Mouse (Mus musculus) neural tube, embryonic 15.5 days (tissue): Measurements from ENCODE around the gene Map7d1. TPM values are rescaled to one million over a fixed set of nuclear protein-coding genes. Genes with fewer than 3 reads are reported as not detected.

Experiments
- ATAC-seq: fragments of 200-750 bp; cut with Nextera tagmentation; 2 replicates; pipeline ENCODE4 v1.8.0; 2017; ENCODE audit warnings: mild to moderate bottlenecking, moderate TSS enrichment, moderate library complexity; ENCODE audit not compliant: low FRiP score
- H3K27ac ChIP-seq: fragments of 300-500 bp; sonication (generic); replicated peaks from 2 replicates; pipeline ENCODE4 v1.5.1; 2015; ENCODE audit warnings: mild to moderate bottlenecking, inconsistent platforms
- H3K27me3 ChIP-seq: fragments of 300-500 bp; sonication (generic); replicated peaks from 2 replicates; pipeline ENCODE4 v1.6.1; 2015; ENCODE audit warnings: inconsistent platforms
- H3K36me3 ChIP-seq: fragments of 300-500 bp; sonication (generic); 2 replicates; pipeline ENCODE4 v1.6.1; 2015; ENCODE audit warnings: inconsistent platforms
- H3K4me1 ChIP-seq: fragments of 300-500 bp; sonication (generic); 2 replicates; pipeline ENCODE4 v1.6.1; 2015; ENCODE audit warnings: inconsistent platforms
- H3K4me2 ChIP-seq: fragments of 300-500 bp; sonication (generic); 2 replicates; pipeline ENCODE4 v1.6.1; 2015; ENCODE audit warnings: inconsistent platforms, mild to moderate bottlenecking, moderate library complexity
- H3K4me3 ChIP-seq: fragments of 300-500 bp; sonication (generic); replicated peaks from 2 replicates; pipeline ENCODE4 v1.5.1; 2015; ENCODE audit warnings: mild to moderate bottlenecking, inconsistent platforms
- H3K9ac ChIP-seq: fragments of 300-500 bp; sonication (generic); replicated peaks from 2 replicates; pipeline ENCODE4 v1.6.1; 2015; ENCODE audit warnings: mild to moderate bottlenecking, inconsistent platforms
- H3K9me3 ChIP-seq: fragments of 300-500 bp; sonication (generic); replicated peaks from 2 replicates; pipeline ENCODE4 v1.6.1; 2016; ENCODE audit warnings: inconsistent platforms
- WGBS: fragments of 180-500 bp; shearing (Covaris S2); methylation state at CpG from one replicate; pipeline ENCODE4 v1.1.7; 2015; ENCODE audit warnings: mixed read lengths; 5-methylcytosine and 5-hydroxymethylcytosine counted together
- polyA plus RNA-seq: library from polyadenylated mRNA; unstranded; fragments of >200 nt; fragmentation: Nextera tagmentation; extraction: Ambion mirVana; gene quantifications from 2 replicates; pipeline ENCODE4 v1.2.1, GENCODE M21; 2015

Gene Map7d1
- polyA plus RNA-seq, 1 experiment from 2014 or later, result 79.7 TPM

DNA sequence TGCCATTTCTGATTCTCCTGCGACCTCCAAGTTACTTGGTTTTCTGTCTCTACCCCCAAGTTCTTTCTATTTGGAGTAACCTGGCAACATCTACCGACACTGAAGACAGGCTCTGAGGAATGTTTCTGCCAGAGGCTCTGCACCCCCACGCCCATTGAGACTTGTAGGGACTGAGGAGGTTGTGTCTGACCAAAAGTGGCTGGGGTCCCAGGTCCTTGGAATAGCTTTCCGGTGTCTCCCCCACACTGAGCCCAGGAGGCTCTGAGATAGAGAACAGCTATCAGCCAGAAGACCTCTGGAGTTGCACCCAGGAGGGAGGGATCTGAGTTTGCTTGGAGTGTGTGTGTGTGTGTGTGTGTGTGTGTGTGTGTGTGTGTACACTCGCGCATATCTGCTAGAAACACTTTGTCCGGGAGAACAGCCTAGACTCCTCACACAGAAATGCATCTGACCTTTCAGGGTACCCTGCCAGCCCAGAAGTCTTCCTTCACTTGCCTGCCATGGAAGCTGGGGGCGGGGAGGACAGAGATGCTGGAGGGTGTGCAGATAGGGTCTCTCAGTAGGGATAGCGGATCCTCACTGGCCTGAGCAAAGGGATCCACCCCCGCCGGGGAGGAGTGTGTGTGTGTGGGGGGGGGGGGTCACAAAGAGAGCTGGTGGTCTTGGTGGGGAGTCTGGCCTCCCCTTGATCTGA lies 31.3 kb upstream of the Map7d1 start:
- H3K9me3 ChIP-seq, result no peaks in the 10 kb centered on the region
- H3K27ac ChIP-seq, result no peak overlapping the region
- peak overlapping the region; percentile 16 for H3K4me2 ChIP-seq
- H3K27me3 ChIP-seq, result peaks cover 62% of the 10 kb centered on the region
- no peak for ATAC-seq
- no peaks in the 10 kb centered on the region for H3K36me3 ChIP-seq
- H3K4me3 ChIP-seq, result peak overlapping the region; percentile 32; the same call in 1 of the 2 replicates
- H3K9ac ChIP-seq, result no peak overlapping the region
- 35% methylated on average over 11 of the region's 11 CpGs for WGBS
- peaks cover 13% of the 10 kb centered on the region for H3K4me1 ChIP-seq

DNA sequence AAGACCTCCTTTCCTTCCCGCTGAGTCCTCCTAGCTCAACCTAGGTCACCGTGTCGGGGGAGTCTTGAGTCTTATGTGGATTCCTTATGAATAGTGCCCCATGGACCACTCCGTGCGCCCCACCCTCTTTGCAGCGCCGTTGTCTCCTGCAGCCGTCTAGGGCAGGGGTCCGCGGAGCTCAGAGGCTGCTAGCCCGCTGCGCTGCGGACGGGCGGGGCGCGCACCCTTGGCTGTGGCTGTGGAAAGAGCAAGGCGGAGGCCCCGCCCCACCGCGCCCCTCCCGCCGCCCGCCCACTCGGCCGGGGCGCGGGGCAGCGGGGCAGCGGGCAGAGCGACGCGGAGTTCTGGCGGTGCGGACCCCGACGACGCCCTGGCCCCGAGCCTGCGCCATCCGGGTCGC lies 30.3 kb upstream of the Map7d1 start, which contains the start of gene Col8a2:
Gene Col8a2 (plus strand): TSS at position 302 of the 400 bp plus-strand sequence.
- H3K9ac ChIP-seq, result no peak within 1 kb of the TSS
- no peaks in the 10 kb centered on the region for H3K9me3 ChIP-seq
- H3K27ac ChIP-seq, result 0 out of 2 replicates have a peak within 1 kb of the TSS, but pooled peaks have one; percentile 41
- H3K4me2 ChIP-seq, result peak within 1 kb of the TSS; percentile 51
- peaks cover 62% of the 10 kb centered on the region for H3K27me3 ChIP-seq
- no peak for ATAC-seq
- H3K4me3 ChIP-seq, result peak within 1 kb of the TSS; percentile 32
- peaks cover 13% of the 10 kb centered on the region for H3K4me1 ChIP-seq
- 1% methylated on average over 37 of the region's 42 CpGs for WGBS
- no peaks in the 10 kb centered on the region for H3K36me3 ChIP-seq

DNA sequence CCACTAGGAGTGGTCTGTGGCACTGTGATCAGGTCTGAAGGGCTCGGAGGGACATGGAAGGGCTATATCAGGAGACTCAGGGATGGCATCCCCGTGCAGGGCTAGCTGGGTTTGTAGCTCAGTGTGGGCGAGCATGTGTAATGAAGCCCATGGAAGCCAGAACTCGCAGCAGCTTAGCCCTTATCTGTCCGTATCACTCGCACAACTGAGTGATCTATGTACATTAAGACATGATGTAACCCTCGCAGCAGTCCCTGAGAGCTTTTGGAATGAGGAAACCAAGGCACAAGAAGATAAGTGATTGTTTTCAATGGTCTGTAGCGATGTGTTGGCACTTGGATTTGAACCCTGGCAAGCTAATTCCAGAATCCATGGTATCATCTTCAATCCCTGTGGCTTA lies 27.4 kb upstream of the Map7d1 start:
- Histone ChIP-seq H3K9ac (no peak overlapping the region), H3K4me3 (no peak overlapping the region), H3K36me3 (no peaks in the 10 kb centered on the region), H3K9me3 (no peaks in the 10 kb centered on the region), H3K4me2 (no peak overlapping the region), H3K4me1 (peaks cover 13% of the 10 kb centered on the region), H3K27ac (no peak overlapping the region), H3K27me3 (peaks cover 44% of the 10 kb centered on the region)
- WGBS, result 90% methylated on average over 8 of the region's 8 CpGs
- no peak for ATAC-seq

DNA sequence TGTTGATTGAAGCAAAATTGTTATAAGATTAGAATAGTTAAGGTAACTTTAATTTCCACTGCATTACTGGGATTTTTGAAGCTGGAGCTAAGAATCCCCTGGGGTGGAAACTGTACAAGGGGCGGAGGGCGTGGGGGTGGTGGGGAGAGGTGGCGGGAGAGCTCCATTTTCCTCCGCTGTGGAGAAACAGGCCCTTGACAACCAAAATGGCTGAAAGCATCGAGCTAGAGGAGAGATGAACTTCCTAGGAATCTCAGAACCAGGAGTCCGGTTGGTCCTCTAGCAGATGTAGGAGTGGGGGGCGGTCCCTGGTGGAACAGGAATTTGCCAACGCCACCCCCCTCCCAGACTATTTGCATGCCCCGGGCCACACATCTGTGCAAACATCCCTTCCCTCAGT lies 25.6 kb upstream of the Map7d1 start:
- no peak overlapping the region for H3K4me2 ChIP-seq
- no peak overlapping the region for H3K27ac ChIP-seq
- peaks cover 25% of the 10 kb centered on the region for H3K27me3 ChIP-seq
- no peaks in the 10 kb centered on the region for H3K9me3 ChIP-seq
- no peak for ATAC-seq
- WGBS, result 73% methylated on average over 9 of the region's 9 CpGs
- no peak overlapping the region for H3K9ac ChIP-seq
- H3K36me3 ChIP-seq, result no peaks in the 10 kb centered on the region
- H3K4me1 ChIP-seq, result peaks cover 14% of the 10 kb centered on the region
- H3K4me3 ChIP-seq, result no peak overlapping the region

DNA sequence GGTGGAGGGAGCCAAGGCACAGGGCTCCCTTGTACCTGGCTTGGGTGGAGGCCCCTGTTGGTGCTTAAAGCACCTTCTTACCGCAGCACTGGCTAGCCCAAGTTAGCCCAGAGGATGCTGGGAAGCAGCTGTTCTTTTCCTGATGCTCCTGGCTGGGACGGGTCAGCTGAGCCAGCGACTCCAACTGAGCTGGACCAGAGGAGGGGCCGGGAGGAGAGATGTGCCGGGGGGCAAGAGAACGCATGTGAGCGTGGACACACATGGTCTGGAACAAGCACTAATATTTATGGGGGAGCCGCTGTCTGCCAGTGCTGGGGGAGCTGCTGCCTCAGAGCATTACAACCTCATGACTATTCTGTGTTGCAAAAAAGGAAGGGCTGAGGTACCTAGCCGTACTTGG lies 22.8 kb upstream of the Map7d1 start:
- H3K36me3 ChIP-seq, result peaks cover 15% of the 10 kb centered on the region
- H3K4me1 ChIP-seq, result peaks cover 10% of the 10 kb centered on the region
- no peaks in the 10 kb centered on the region for H3K9me3 ChIP-seq
- H3K27ac ChIP-seq, result peak overlapping the region; percentile 38; the same call in 1 of the 2 replicates
- 45% methylated on average over 9 of the region's 9 CpGs for WGBS
- H3K4me2 ChIP-seq, result no peak overlapping the region
- ATAC-seq, result no peak
- H3K4me3 ChIP-seq, result no peak overlapping the region
- no peak overlapping the region for H3K9ac ChIP-seq
- H3K27me3 ChIP-seq, result peaks cover 6% of the 10 kb centered on the region

DNA sequence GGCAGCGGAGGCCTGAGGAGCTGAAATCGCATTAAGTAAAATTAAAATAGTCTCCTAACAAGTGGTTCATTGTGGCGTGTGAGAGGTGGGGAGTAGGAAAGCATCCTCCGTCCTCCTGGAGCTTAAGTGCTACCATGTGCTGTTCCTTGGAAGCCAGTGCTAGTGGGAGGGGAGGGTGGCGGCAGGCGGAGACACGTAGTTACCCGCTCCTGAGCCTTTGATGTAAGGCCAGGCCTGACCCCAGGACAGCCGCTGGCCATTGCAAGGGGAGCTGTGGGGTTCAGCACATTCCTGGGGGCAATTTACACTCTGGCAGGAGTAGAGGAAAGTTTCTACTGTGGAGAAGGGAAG lies 22.4 kb upstream of the Map7d1 start:
- Histone ChIP-seq H3K9ac (no peak overlapping the region), H3K36me3 (peaks cover 19% of the 10 kb centered on the region), H3K4me1 (peaks cover 10% of the 10 kb centered on the region), H3K4me2 (no peak overlapping the region), H3K9me3 (no peaks in the 10 kb centered on the region), H3K4me3 (no peak overlapping the region), H3K27ac (peak overlapping the region; percentile 38; the same call in 1 of the 2 replicates), H3K27me3 (peaks cover 2% of the 10 kb centered on the region; the same call in 1 of the 2 replicates)
- 36% methylated on average over 9 of the region's 9 CpGs for WGBS
- ATAC-seq, result no peak

DNA sequence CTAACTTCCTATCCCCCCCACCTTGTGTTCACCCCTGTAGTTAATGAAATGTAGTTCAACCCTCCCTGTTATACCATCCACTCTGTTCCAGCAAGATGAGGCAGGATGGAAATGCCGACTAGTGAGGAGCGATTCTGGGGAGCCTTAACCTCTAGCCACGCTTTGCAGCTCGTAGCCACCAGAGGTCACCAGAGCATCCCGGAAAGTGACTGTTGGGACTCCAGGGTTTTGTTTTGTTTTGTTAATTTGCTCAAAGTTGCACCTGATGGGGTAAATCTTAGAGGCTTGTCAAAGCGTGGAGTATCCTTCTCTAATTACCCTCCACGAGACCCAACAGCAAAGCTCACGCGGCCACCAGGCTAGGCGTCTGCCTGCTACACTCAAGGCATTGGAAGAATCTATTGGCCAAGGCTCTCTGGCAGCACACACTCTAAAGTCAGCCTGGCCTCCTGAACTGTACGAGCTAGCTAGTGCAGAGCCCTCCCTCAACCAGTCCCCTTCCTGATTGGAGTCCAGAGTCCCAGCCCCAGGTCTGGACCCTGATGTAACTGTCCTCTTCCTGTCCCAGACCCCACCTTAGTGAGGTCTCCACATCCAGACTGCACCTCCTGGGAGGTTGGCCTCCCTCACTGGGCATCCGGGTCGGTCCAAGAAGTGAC lies 21.9 kb upstream of the Map7d1 start:
- Histone ChIP-seq H3K36me3 (peaks cover 24% of the 10 kb centered on the region), H3K4me1 (peaks cover 10% of the 10 kb centered on the region), H3K4me2 (peak overlapping the region; percentile 32; the same call in 1 of the 2 replicates), H3K27me3 (no peaks in the 10 kb centered on the region), H3K27ac (no peak overlapping the region), H3K9me3 (no peaks in the 10 kb centered on the region), H3K4me3 (no peak overlapping the region), H3K9ac (no peak overlapping the region)
- ATAC-seq, result peak; percentile 65; the same call in 1 of the 2 replicates
- 9% methylated on average over 13 of the region's 13 CpGs for WGBS

DNA sequence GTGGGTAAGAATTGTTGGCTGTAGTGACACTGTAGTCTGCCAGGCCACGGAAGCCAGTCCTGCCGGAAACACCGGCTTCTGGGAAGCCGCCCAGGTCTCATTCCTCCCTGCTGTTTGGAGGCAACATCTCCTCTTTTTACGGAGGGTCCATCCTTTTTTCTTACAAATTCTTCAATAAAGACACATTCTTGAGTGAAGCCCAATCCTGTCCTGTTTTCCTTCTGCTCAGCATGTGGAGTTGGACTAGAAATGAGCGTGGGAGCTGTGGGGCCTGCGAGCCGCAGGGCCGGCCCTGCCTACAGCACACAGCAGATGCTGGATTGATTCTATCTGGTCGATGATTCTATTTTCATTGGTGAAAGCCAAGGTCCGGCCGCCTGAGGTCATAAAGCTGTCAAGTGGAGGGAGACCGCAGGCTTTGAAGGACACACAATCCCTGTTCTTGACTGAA lies 19.6 kb upstream of the Map7d1 start:
- Histone ChIP-seq H3K27me3 (no peaks in the 10 kb centered on the region), H3K36me3 (peaks cover 39% of the 10 kb centered on the region), H3K4me2 (no peak overlapping the region), H3K9ac (no peak overlapping the region), H3K4me1 (peaks cover 10% of the 10 kb centered on the region), H3K4me3 (no peak overlapping the region), H3K9me3 (no peaks in the 10 kb centered on the region), H3K27ac (no peak overlapping the region)
- ATAC-seq, result no peak
- 83% methylated on average over 13 of the region's 13 CpGs for WGBS

DNA sequence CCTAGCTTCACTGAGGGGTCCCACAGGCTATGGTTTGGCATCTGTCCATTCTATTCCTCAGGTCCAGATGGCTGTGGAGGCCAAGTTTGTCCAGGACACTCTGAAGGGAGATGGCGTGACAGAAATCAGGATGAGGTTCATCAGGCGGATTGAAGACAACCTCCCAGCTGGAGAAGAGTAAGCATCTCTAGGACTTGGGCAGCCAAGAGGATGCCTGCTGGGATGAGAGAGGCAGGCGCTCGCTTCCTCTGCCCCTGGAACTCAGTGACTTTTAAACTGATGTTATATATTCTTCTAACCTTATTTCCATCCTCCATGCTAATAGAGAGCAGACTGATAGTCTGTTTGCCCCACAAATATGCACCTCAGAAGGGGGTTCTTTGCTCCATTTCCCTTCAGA lies 18.9 kb upstream of the Map7d1 start:
- 92% methylated on average over 4 of the region's 4 CpGs for WGBS
- peaks cover 10% of the 10 kb centered on the region for H3K4me1 ChIP-seq
- H3K9ac ChIP-seq, result no peak overlapping the region
- no peak overlapping the region for H3K27ac ChIP-seq
- peaks cover 39% of the 10 kb centered on the region for H3K36me3 ChIP-seq
- H3K4me2 ChIP-seq, result no peak overlapping the region
- no peaks in the 10 kb centered on the region for H3K27me3 ChIP-seq
- no peak for ATAC-seq
- H3K4me3 ChIP-seq, result no peak overlapping the region
- no peaks in the 10 kb centered on the region for H3K9me3 ChIP-seq

DNA sequence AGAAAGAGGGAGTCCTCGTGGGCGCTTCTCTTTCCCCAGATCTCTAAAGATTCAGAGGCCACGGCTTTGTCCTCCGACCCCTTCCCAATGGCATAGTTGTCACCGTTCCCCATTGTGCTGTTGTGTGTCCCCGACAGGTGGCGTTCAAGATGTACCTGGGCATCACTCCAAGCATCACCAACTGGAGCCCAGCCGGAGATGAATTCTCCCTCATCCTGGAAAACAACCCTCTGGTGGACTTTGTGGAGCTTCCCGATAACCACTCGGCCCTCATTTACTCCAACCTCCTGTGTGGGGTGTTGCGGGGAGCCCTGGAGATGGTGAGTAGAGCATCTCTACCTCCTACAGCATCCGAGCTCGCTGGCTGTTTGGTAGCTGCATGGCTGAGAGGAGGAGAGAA lies 17.6 kb upstream of the Map7d1 start:
- 79% methylated on average over 13 of the region's 13 CpGs for WGBS
- H3K27me3 ChIP-seq, result no peaks in the 10 kb centered on the region
- H3K27ac ChIP-seq, result no peak overlapping the region
- peaks cover 10% of the 10 kb centered on the region for H3K4me1 ChIP-seq
- no peaks in the 10 kb centered on the region for H3K9me3 ChIP-seq
- H3K4me2 ChIP-seq, result no peak overlapping the region
- no peak overlapping the region for H3K9ac ChIP-seq
- ATAC-seq, result no peak
- no peak overlapping the region for H3K4me3 ChIP-seq
- peaks cover 39% of the 10 kb centered on the region for H3K36me3 ChIP-seq

DNA sequence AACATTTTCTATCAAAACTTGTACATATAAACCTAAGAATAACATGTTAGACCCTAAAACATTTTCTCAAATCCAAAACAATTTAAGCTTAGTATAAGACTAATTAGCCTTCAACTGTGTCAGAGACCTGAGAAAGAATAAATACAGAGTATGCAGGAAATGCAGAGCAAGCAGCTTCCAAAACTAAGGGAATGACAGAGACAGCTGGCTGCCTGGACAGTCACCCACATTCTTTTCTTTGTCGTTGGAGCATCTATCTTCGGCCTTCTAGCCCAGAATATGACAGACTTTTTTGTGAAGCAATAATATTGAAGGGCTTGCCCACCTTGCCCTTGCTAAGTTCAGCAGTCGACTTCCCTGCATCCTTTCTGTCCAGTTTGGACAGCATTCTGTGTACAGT lies 13.1 kb upstream of the Map7d1 start:
- ATAC-seq, result no peak
- Histone ChIP-seq H3K27ac (no peak overlapping the region), H3K27me3 (no peaks in the 10 kb centered on the region), H3K9me3 (no peaks in the 10 kb centered on the region), H3K4me1 (0 out of 2 replicates have a peak, but pooled peaks cover 15% of the 10 kb centered on the region), H3K4me3 (no peak overlapping the region), H3K4me2 (no peak overlapping the region), H3K9ac (no peak overlapping the region), H3K36me3 (peaks cover 27% of the 10 kb centered on the region)
- 90% methylated on average over 3 of the region's 3 CpGs for WGBS
